Mouse (Mus musculus): ENCODE data around the gene Zfp488. TPM values are rescaled to one million over a fixed set of nuclear protein-coding genes. Genes with fewer than 3 reads are reported as not detected.

The Zfp488 gene
- total RNA-seq, 2 experiments from 2014 or later: 2.9 to 3.8 TPM

DNA sequence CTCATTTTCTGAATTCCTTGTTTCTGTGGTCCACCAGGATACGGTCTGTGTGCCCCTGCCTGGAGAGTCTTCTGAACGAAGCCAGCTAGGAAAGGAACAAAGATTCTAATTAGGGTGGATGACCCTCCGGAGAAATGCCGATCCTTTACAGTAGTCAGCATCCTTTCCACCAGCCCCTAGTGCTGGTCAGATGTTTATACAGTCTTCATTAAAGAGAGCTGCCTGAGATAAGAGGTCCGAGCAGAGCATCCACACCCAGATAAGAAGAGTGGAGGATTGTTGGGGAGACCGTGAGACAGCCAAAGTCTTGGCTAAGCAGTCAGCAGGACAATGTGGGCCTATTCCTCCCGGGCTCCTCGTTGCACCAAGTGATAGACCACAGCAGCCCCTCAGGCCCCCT, 37.8 kb downstream of the Zfp488 start, which contains the start of gene Gdf2:
TSS of gene Gdf2 (plus strand) at position 301 of the 400 bp plus-strand sequence.
- no peak for TF ChIP-seq CTCF (IDR thresholded peaks at IDR 0.05)
- Histone ChIP-seq H3K27ac (no peak within 1 kb of the TSS), H3K4me3 (no peak within 1 kb of the TSS)
- DNase-seq (ENCODE audit: extremely low spot score in 1 of 2, low spot score in 2 of 2): no peak
- intact Hi-C loops (cut with DNase I): no loop called here

DNA sequence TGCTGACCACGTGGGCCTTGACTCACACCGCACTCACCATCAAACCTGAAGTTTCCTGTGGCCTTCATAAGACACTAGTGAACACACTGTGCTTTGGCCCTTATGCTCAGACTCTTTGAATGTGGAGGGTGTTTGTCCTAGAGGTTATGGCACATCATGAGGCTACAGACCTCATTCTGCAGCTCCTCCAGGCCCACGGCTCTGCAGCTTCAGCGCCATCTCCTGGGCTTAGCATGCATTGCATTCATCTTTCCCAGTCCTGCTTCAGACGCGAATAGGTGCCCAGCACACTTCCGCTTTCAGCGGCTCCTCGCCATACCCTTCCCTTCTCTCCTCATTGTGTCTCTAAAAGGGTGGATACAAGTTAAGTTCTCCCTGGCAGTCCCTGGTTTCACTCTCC, 39.4 kb downstream of the Zfp488 start:
- Histone ChIP-seq H3K27ac (no peak overlapping the region), H3K4me3 (no peak overlapping the region)
- peak; percentile 65 to 79 for DNase-seq (ENCODE audit: extremely low spot score in 1 of 2, low spot score in 2 of 2)
- intact Hi-C loops (cut with DNase I): loop anchor here (2.0 kb wide), 1 partner anchor 264 kb away; no protein-coding TSS in a partner anchor
- TF ChIP-seq CTCF (IDR thresholded peaks at IDR 0.05): peak; percentile 85

DNA sequence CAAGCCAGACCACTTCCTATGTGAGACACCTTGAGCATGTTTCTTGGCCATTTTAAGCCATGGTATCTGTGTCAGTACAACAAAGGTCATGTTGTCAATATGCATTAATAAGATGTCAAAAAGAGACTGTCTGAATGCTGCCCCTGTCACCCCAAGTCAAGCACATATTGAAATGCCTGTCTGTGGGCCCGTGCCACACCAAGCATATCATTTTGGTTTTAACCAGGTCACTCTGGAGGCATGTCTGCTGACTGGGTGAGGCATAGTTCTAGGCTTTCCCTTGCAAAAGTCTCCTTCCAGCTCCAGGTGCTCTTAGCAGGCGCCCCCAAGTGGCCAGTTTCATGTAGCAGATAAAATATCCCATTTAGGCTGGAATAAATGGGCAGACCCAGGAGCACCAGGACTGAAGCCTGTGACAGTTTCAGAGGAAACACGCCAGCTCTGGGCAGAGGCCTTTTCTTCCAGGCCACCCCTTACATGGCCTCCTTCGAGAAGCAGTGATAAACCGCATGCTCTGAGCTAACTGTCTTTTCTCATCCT, 44.7 kb downstream of the Zfp488 start:
- Histone ChIP-seq H3K4me3 (no peak overlapping the region), H3K27ac (no peak overlapping the region)
- TF ChIP-seq CTCF (IDR thresholded peaks at IDR 0.05): peak; percentile 77
- intact Hi-C loops (cut with DNase I): loop anchor here (1.0 to 5.0 kb wide), 3 partner anchors 102 to 261 kb away; no protein-coding TSS in a partner anchor
- DNase-seq (ENCODE audit: extremely low spot score in 1 of 2, low spot score in 2 of 2): peak; percentile 56 to 63

DNA sequence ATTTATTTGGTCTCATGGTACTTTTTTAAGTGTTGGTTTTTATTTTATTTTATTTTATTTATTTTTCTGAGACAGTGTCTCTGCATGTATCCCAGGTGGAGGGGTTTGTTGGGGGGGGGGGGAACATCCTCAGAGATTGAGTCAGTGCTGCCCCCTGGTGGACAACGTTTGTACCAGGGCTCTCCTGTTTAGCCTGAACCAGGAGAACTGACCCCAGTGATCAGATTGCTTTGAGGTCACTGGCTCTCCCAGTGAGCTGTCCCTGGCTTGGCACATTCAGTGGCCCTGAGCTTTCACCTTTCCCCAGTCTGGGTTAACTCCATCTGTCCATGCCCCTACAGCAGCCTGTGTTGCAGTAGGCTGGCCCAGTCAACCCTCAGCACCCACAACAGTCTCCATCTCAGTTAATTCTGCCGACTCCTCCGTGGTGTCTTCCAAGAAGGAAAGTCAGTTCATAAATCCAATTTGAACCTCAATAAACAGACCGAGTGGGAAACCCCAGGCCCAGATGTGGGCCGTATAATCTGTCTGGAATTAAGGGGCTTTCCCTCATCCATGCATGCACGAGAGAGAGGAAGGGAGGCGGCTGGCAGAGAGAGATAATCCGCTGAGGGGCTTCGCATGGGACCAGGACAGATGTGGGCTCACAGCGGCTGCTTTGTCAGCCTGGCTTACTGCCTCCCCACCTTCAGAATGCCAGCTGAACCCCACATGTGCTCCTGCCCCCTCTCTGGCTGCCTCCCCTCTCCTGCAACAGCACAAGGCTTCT, 45.4 kb downstream of the Zfp488 start:
- intact Hi-C loops (cut with DNase I): loop anchor here (1.0 to 5.0 kb wide), 2 partner anchors 101 to 260 kb away; no protein-coding TSS in a partner anchor
- DNase-seq (ENCODE audit: extremely low spot score in 1 of 2, low spot score in 2 of 2): peak; percentile 44 to 68
- Histone ChIP-seq H3K27ac (no peak overlapping the region), H3K4me3 (no peak overlapping the region)
- TF ChIP-seq CTCF (IDR thresholded peaks at IDR 0.05): peak; percentile 64

DNA sequence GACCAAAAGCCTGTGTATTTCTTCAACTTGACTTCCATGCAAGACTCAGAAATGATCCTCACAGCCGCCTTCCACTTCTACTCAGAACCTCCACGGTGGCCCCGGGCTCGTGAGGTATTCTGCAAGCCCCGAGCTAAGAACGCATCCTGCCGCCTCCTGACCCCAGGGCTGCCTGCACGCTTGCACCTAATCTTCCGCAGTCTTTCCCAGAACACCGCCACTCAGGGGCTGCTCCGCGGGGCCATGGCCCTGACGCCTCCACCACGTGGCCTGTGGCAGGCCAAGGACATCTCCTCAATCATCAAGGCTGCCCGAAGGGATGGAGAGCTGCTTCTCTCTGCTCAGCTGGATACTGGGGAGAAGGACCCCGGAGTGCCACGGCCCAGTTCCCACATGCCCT, 46.7 kb downstream of the Zfp488 start:
- DNase-seq (ENCODE audit: extremely low spot score in 1 of 2, low spot score in 2 of 2): no peak
- H3K27ac ChIP-seq: no peak overlapping the region
- no peak overlapping the region for H3K4me3 ChIP-seq
- no peak for TF ChIP-seq CTCF (IDR thresholded peaks at IDR 0.05)
- intact Hi-C loops (cut with DNase I): loop anchor here (5.0 kb wide), 1 partner anchor 100 kb away; no protein-coding TSS in a partner anchor

DNA sequence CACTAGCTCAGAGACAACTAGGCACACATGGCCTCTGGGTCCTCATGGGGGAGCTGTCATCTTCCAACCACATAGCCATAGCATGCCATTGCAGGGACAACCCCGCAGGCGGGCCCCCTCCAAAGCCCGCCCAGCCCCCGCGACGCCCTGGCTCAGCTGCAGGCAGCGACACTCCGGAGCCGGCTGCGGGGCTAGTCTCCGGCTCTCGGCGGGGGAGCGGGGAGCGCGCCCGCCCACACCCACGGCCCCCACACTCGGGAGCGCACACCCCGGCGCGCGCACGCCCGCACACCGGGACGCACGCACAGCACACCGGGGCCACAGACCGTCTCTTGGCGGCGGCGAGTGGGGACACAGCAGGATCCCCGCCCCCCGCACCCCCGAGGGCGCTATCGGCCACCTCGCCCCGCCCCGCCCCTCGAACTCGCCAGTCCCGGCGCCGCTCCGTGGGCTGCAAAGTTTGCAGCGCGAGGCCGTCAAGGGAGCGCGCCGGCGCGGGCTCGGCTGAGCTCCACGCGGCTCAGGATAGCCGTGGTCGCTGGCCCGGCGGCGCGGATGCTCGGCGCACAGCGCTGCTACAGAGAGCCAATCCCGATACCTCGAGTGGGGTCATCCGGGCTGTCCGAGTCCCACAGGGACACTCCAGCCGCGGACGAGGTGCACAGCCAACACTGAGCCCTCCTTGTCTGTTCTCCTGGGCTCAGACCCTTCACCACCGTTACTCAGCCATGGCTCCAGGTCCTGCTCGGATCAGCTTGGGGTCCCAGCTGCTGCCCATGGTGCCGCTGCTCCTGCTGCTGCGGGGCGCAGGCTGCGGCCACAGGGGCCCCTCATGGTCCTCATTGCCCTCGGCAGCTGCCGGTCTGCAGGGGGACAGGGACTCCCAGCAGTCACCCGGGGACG, 55.1 kb downstream of the Zfp488 start, which contains the start of gene Gdf10:
TSS of gene Gdf10 (plus strand) at position 420 of the 903 bp plus-strand sequence.
- no peak for TF ChIP-seq CTCF (IDR thresholded peaks at IDR 0.05)
- no peak within 1 kb of the TSS for H3K27ac ChIP-seq
- intact Hi-C loops (cut with DNase I): no loop called here
- peak within 1 kb of the TSS; percentile 52 for H3K4me3 ChIP-seq
- DNase-seq (ENCODE audit: extremely low spot score in 1 of 2, low spot score in 2 of 2): peak; percentile 55 to 60

DNA sequence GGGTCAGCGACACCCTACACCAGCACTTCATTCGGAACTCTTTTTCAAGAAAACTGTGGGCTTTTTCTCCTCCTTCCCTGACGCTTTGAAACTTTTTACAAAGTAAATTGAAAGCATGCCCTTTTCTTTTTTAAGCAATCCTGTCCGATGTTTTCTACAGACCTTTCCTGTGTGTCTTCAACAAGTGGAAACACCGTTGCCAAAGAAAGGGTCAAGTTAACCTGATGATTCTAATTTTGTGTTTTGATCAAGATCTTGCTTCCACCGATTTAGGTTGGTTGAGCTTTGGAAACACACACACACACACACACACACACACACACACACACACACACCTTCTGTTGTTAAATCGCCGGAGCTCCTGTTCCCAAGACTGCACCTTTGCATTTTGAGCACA, 55.8 kb downstream of the Zfp488 start:
- H3K4me3 ChIP-seq: peak overlapping the region; percentile 52; the same call in 1 of the 2 replicates
- no peak for DNase-seq (ENCODE audit: extremely low spot score in 1 of 2, low spot score in 2 of 2)
- no peak overlapping the region for H3K27ac ChIP-seq
- intact Hi-C loops (cut with DNase I): no loop called here
- TF ChIP-seq CTCF (IDR thresholded peaks at IDR 0.05): no peak

DNA sequence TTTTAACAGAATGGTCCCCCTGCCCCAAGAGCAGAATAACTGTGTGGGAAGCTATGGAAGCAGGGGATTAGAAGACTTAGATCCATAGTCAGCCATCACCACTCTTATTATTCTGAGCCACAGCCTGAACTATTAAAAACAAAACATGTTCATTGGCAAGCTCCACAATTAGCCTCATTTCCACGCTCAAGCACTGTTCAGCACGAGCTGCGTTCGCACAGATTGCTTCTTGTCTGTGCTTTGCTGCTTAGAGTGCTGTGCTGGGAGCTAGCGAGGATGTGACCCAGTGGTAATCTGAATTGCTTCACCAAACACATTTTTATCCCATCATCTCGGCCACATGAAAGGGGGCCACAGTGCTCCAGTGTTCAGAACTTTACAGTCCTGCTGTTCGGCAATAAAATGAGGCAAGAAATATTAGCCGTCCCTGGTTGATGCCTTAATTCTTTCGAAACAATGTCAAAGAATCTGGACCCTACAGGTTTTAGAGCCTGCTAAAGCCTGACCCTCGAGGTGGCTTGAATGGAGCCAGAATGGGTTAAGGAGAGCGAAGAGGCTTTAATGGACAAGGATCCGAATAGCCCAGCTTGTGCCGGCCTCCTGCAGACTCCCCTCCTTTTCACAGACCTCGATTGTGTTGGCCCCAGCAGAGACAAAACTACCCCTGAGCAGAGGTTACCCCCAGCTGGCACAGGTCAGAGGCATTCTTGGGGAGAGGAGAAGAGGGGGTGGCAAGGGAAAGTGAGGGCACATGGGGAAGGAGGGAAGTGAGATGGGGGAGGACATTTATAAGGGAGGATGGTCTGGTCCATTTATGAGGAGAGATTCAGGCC, 57.6 kb downstream of the Zfp488 start:
- no peak for TF ChIP-seq CTCF (IDR thresholded peaks at IDR 0.05)
- DNase-seq (ENCODE audit: extremely low spot score in 1 of 2, low spot score in 2 of 2): no peak
- intact Hi-C loops (cut with DNase I): no loop called here
- no peak overlapping the region for H3K27ac ChIP-seq
- H3K4me3 ChIP-seq: no peak overlapping the region

Other genes starting within 250 kb of the Zfp488 start
- gene Gdf10, start 55.2 kb downstream of the Zfp488 start, total RNA-seq (2021): 1 to 10 TPM; 3.2 to 3.6 TPM
- not detected for gene Gdf2, start 37.7 kb downstream of the Zfp488 start, total RNA-seq (2021)
- not detected for gene Rbp3, start 24.8 kb downstream of the Zfp488 start, total RNA-seq (2021)
- not detected for gene Gm30083, start 36.4 kb upstream of the Zfp488 start, total RNA-seq (2021)
- not detected for gene Gm5460, start 38.0 kb upstream of the Zfp488 start, total RNA-seq (2021)
- not detected for gene Antxrl, start 73.9 kb upstream of the Zfp488 start, total RNA-seq (2021)
- gene Anxa8, start 107.2 kb upstream of the Zfp488 start, total RNA-seq (2021): under 1 TPM; 0.49 to 0.86 TPM
- gene A630023A22Rik, start 124.0 kb upstream of the Zfp488 start, total RNA-seq (2021): not detected
- gene Npy4r, start 173.7 kb upstream of the Zfp488 start, total RNA-seq (2021): not detected
- 1 to 10 TPM; 1.7 to 2.8 TPM for gene Gprin2, start 222.9 kb upstream of the Zfp488 start, total RNA-seq (2021)
- under 1 TPM; 0.28 to 0.29 TPM for gene Syt15, start 240.8 kb upstream of the Zfp488 start, total RNA-seq (2021)

Measured in left cerebral cortex, adult 2 months (tissue).